Mouse (Mus musculus): ENCODE data around the gene Tefm.
"Not testable (repeated sequence)": the region's sequence is repeated elsewhere in the genome, so short reads cannot be mapped to it uniquely, and the experiment has no call there.

Gene Tefm

GRCm38 (mm10) chr11:80141825-80142521 lies at the start of gene Tefm:
Tefm (minus strand) TSS chr11:80142175.
- peak; percentile 80 for DNase-seq

GRCm38 (mm10) chr11:80190280-80190679 lies 48.3 kb upstream of the Tefm start:
- no peak for DNase-seq

- not testable (repeated sequence) for DNase-seq
Measured at GRCm38 (mm10) chr11:80185441-80185976, 43.5 kb upstream of the Tefm start.

GRCm38 (mm10) chr11:80184531-80185071 lies 42.6 kb upstream of the Tefm start:
- DNase-seq: no peak

- DNase-seq: peak; percentile 59
Measured at GRCm38 (mm10) chr11:80183705-80184255, 41.8 kb upstream of the Tefm start, which contains the start of gene Rnf135. Rnf135 (plus strand) TSS chr11:80183851.

GRCm38 (mm10) chr11:80183054-80183704 lies 41.2 kb upstream of the Tefm start:
- DNase-seq: not testable (repeated sequence)

- DNase-seq: no peak
Measured at GRCm38 (mm10) chr11:80181021-80181749, 39.2 kb upstream of the Tefm start.

GRCm38 (mm10) chr11:80178316-80178715 lies 36.3 kb upstream of the Tefm start:
- no peak for DNase-seq

- no peak for DNase-seq
Measured at GRCm38 (mm10) chr11:80176911-80177895, 35.2 kb upstream of the Tefm start.

- DNase-seq: no peak
Measured at GRCm38 (mm10) chr11:80173963-80174670, 32.1 kb upstream of the Tefm start.

GRCm38 (mm10) chr11:80171884-80172283 lies 29.9 kb upstream of the Tefm start:
- DNase-seq: no peak

- DNase-seq: no peak
Measured at GRCm38 (mm10) chr11:80170351-80170750, 28.4 kb upstream of the Tefm start.

GRCm38 (mm10) chr11:80169629-80170028 lies 27.7 kb upstream of the Tefm start:
- no peak for DNase-seq

GRCm38 (mm10) chr11:80168611-80169249 lies 26.8 kb upstream of the Tefm start:
- DNase-seq: no peak

GRCm38 (mm10) chr11:80168121-80168520 lies 26.1 kb upstream of the Tefm start:
- DNase-seq: no peak

GRCm38 (mm10) chr11:80164224-80164623 lies 22.2 kb upstream of the Tefm start:
- no peak for DNase-seq

GRCm38 (mm10) chr11:80163362-80164116 lies 21.6 kb upstream of the Tefm start:
- no peak for DNase-seq

- DNase-seq: no peak
Measured at GRCm38 (mm10) chr11:80161041-80161440, 19.1 kb upstream of the Tefm start.

GRCm38 (mm10) chr11:80159018-80159417 lies 17.0 kb upstream of the Tefm start:
- DNase-seq: no peak

GRCm38 (mm10) chr11:80156841-80157240 lies 14.9 kb upstream of the Tefm start:
- DNase-seq: no peak

Data from thymus, postnatal 36 days (tissue).